Mouse (Mus musculus): ENCODE data around the gene Prss23. TPM values are rescaled to one million over a fixed set of nuclear protein-coding genes. Genes with fewer than 3 reads are reported as not detected.

Prss23 gene
- polyA plus RNA-seq, 1 experiment from 2014 or later = 86.6 TPM

GRCm38 (mm10) chr7:89559633-89560032 is 32.6 kb upstream of the Prss23 start:
- H3K36me3 ChIP-seq (ENCODE audit: insufficient read depth, low read length) = no peaks in the 10 kb centered on the region
- no peaks in the 10 kb centered on the region for H3K27me3 ChIP-seq (replicated peaks; ENCODE audit: insufficient read depth, low read length)
- H3K4me3 ChIP-seq (ENCODE audit: low read depth, low read length) = no peak overlapping the region
- H3K4me2 ChIP-seq (replicated peaks; ENCODE audit: low read depth, low read length) = no peak overlapping the region
- H3K9me3 ChIP-seq (ENCODE audit: low read length) = no peaks in the 10 kb centered on the region
- DNase-seq (ENCODE audit: low spot score) = no peak
- no peak overlapping the region for H3K9ac ChIP-seq (replicated peaks; ENCODE audit: low read depth)
- TF ChIP-seq EP300 (IDR thresholded peaks at IDR 0.05) = no peak
- TF ChIP-seq CTCF (IDR thresholded peaks at IDR 0.05) = no peak
- no peak for ATAC-seq
- H3K27ac ChIP-seq (ENCODE audit: low read length) = no peak overlapping the region
- WGBS = 43% methylated on average over 4 of the region's 4 CpGs
- no peaks in the 10 kb centered on the region for H3K4me1 ChIP-seq (ENCODE audit: insufficient read depth, low read depth, low read length)

GRCm38 (mm10) chr7:89559105-89559504 is 32.1 kb upstream of the Prss23 start:
- Histone ChIP-seq H3K4me1 (ENCODE audit: insufficient read depth, low read depth, low read length) (no peaks in the 10 kb centered on the region), H3K9me3 (ENCODE audit: low read length) (no peaks in the 10 kb centered on the region), H3K9ac (replicated peaks; ENCODE audit: low read depth) (no peak overlapping the region), H3K27ac (ENCODE audit: low read length) (no peak overlapping the region), H3K4me3 (ENCODE audit: low read depth, low read length) (no peak overlapping the region), H3K4me2 (replicated peaks; ENCODE audit: low read depth, low read length) (no peak overlapping the region), H3K36me3 (ENCODE audit: insufficient read depth, low read length) (no peaks in the 10 kb centered on the region), H3K27me3 (replicated peaks; ENCODE audit: insufficient read depth, low read length) (no peaks in the 10 kb centered on the region)
- no peak for TF ChIP-seq EP300 (IDR thresholded peaks at IDR 0.05)
- TF ChIP-seq CTCF (IDR thresholded peaks at IDR 0.05) = no peak
- WGBS = 77% methylated on average over 4 of the region's 4 CpGs
- no peak for ATAC-seq
- DNase-seq (ENCODE audit: low spot score) = no peak

GRCm38 (mm10) chr7:89558446-89559039 is 31.6 kb upstream of the Prss23 start:
- Histone ChIP-seq H3K36me3 (ENCODE audit: insufficient read depth, low read length) (no peaks in the 10 kb centered on the region), H3K27me3 (replicated peaks; ENCODE audit: insufficient read depth, low read length) (no peaks in the 10 kb centered on the region), H3K27ac (ENCODE audit: low read length) (no peak overlapping the region), H3K4me2 (replicated peaks; ENCODE audit: low read depth, low read length) (no peak overlapping the region), H3K9me3 (ENCODE audit: low read length) (no peaks in the 10 kb centered on the region), H3K4me1 (ENCODE audit: insufficient read depth, low read depth, low read length) (no peaks in the 10 kb centered on the region), H3K4me3 (ENCODE audit: low read depth, low read length) (no peak overlapping the region), H3K9ac (replicated peaks; ENCODE audit: low read depth) (no peak overlapping the region)
- ATAC-seq (no peak), DNase-seq (ENCODE audit: low spot score) (no peak)
- 79% methylated on average over 11 of the region's 11 CpGs for WGBS
- TF ChIP-seq CTCF (IDR thresholded peaks at IDR 0.05) (no peak), EP300 (IDR thresholded peaks at IDR 0.05) (no peak)

- Histone ChIP-seq H3K4me2 (replicated peaks; ENCODE audit: low read depth, low read length) (no peak overlapping the region), H3K4me3 (ENCODE audit: low read depth, low read length) (no peak overlapping the region), H3K9me3 (ENCODE audit: low read length) (no peaks in the 10 kb centered on the region), H3K9ac (replicated peaks; ENCODE audit: low read depth) (no peak overlapping the region), H3K27me3 (replicated peaks; ENCODE audit: insufficient read depth, low read length) (no peaks in the 10 kb centered on the region), H3K27ac (ENCODE audit: low read length) (no peak overlapping the region), H3K4me1 (ENCODE audit: insufficient read depth, low read depth, low read length) (no peaks in the 10 kb centered on the region), H3K36me3 (ENCODE audit: insufficient read depth, low read length) (no peaks in the 10 kb centered on the region)
- WGBS = 85% methylated on average over 5 of the region's 5 CpGs
- DNase-seq (ENCODE audit: low spot score) = no peak
- ATAC-seq = no peak
- TF ChIP-seq EP300 (IDR thresholded peaks at IDR 0.05) (no peak), CTCF (IDR thresholded peaks at IDR 0.05) (no peak)
Observed at GRCm38 (mm10) chr7:89557056-89557455, 30.1 kb upstream of the Prss23 start.

- H3K9me3 ChIP-seq (ENCODE audit: low read length) = no peaks in the 10 kb centered on the region
- DNase-seq (ENCODE audit: low spot score) = no peak
- no peaks in the 10 kb centered on the region for H3K4me1 ChIP-seq (ENCODE audit: insufficient read depth, low read depth, low read length)
- H3K9ac ChIP-seq (replicated peaks; ENCODE audit: low read depth) = no peak overlapping the region
- no peak overlapping the region for H3K27ac ChIP-seq (ENCODE audit: low read length)
- no peak overlapping the region for H3K4me3 ChIP-seq (ENCODE audit: low read depth, low read length)
- H3K36me3 ChIP-seq (ENCODE audit: insufficient read depth, low read length) = no peaks in the 10 kb centered on the region
- no peak overlapping the region for H3K4me2 ChIP-seq (replicated peaks; ENCODE audit: low read depth, low read length)
- no peak for ATAC-seq
- TF ChIP-seq CTCF (IDR thresholded peaks at IDR 0.05) = no peak
- H3K27me3 ChIP-seq (replicated peaks; ENCODE audit: insufficient read depth, low read length) = no peaks in the 10 kb centered on the region
- 51% methylated on average over 4 of the region's 4 CpGs for WGBS
Observed at GRCm38 (mm10) chr7:89556652-89557051, 29.7 kb upstream of the Prss23 start.

DNA sequence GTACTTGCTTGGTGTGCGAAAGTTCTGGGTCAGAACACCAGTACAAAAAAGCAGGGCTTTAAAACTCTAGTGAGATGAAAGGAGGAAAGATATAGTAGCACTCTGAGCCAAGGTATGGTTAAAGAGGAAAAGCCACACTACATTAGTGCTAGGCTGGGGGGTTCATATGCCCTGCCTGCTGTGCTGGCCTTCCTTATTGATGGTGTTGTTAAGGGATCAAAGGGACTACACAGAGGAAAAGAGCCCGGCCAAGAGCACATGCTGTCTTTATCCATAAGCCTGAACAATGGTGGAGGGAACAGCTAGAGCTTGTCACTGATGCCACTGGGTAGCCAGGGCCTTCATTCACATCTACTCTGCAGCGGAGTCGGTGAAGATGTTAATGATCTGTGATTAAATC is 28.2 kb upstream of the Prss23 start:
- DNase-seq (ENCODE audit: low spot score) = peak; percentile 18
- WGBS = 60% methylated on average over 4 of the region's 4 CpGs
- no peak overlapping the region for H3K4me3 ChIP-seq (ENCODE audit: low read depth, low read length)
- H3K9me3 ChIP-seq (ENCODE audit: low read length) = no peaks in the 10 kb centered on the region
- H3K27ac ChIP-seq (ENCODE audit: low read length) = no peak overlapping the region
- no peak overlapping the region for H3K4me2 ChIP-seq (replicated peaks; ENCODE audit: low read depth, low read length)
- H3K36me3 ChIP-seq (ENCODE audit: insufficient read depth, low read length) = no peaks in the 10 kb centered on the region
- H3K9ac ChIP-seq (replicated peaks; ENCODE audit: low read depth) = no peak overlapping the region
- no peak for ATAC-seq
- no peaks in the 10 kb centered on the region for H3K27me3 ChIP-seq (replicated peaks; ENCODE audit: insufficient read depth, low read length)
- no peaks in the 10 kb centered on the region for H3K4me1 ChIP-seq (ENCODE audit: insufficient read depth, low read depth, low read length)
- TF ChIP-seq CTCF (IDR thresholded peaks at IDR 0.05) (no peak), EP300 (IDR thresholded peaks at IDR 0.05) (no peak)

- Histone ChIP-seq H3K4me1 (ENCODE audit: insufficient read depth, low read depth, low read length) (no peaks in the 10 kb centered on the region), H3K4me3 (ENCODE audit: low read depth, low read length) (no peak overlapping the region), H3K9me3 (ENCODE audit: low read length) (no peaks in the 10 kb centered on the region), H3K27me3 (replicated peaks; ENCODE audit: insufficient read depth, low read length) (no peaks in the 10 kb centered on the region), H3K4me2 (replicated peaks; ENCODE audit: low read depth, low read length) (no peak overlapping the region), H3K36me3 (ENCODE audit: insufficient read depth, low read length) (no peaks in the 10 kb centered on the region), H3K27ac (ENCODE audit: low read length) (no peak overlapping the region), H3K9ac (replicated peaks; ENCODE audit: low read depth) (no peak overlapping the region)
- ATAC-seq = no peak
- TF ChIP-seq EP300 (IDR thresholded peaks at IDR 0.05) (no peak), CTCF (IDR thresholded peaks at IDR 0.05) (no peak)
- DNase-seq (ENCODE audit: low spot score) = peak; percentile 13
- WGBS = 31% methylated on average over 1 of the region's 1 CpGs
Observed at GRCm38 (mm10) chr7:89554068-89554467, 27.1 kb upstream of the Prss23 start.
